Mouse (Mus musculus): ENCODE measurements around the gene 2010005H15Rik. TPM values are rescaled to one million over a fixed set of nuclear protein-coding genes. Genes with fewer than 3 reads are reported as not detected.

2010005H15Rik gene
- polyA plus RNA-seq, 1 experiment from 2014 or later = not detected

GRCm38 (mm10) chr16:36289140-36289539 is 67.9 kb downstream of the 2010005H15Rik start:
- Histone ChIP-seq H3K36me3 (ENCODE audit: control insufficient read depth, insufficient read depth, low read length) (no peaks in the 10 kb centered on the region), H3K27ac (ENCODE audit: low read depth, low read length) (no peak overlapping the region), H3K4me2 (ENCODE audit: low read depth, low read length) (no peak overlapping the region), H3K9ac (replicated peaks; ENCODE audit: low read depth, low read length) (no peak overlapping the region), H3K4me3 (ENCODE audit: low read depth, low read length) (no peak overlapping the region), H3K9me3 (ENCODE audit: control insufficient read depth, low read length) (no peaks in the 10 kb centered on the region), H3K4me1 (ENCODE audit: control insufficient read depth, insufficient read depth, low read length) (no peaks in the 10 kb centered on the region), H3K27me3 (ENCODE audit: control insufficient read depth, insufficient read depth, low read length) (no peaks in the 10 kb centered on the region)
- no peak for ATAC-seq (ENCODE audit: low read depth)
- 92% methylated on average over 4 of the region's 4 CpGs for WGBS

Other genes starting within 250 kb of the 2010005H15Rik start
- 89.3 and 101 TPM in 2 replicates for gene Kpna1, start 242.7 kb upstream of the 2010005H15Rik start, polyA plus RNA-seq (2014; fragmentation: Nextera tagmentation; extraction: Ambion mirVana)
- gene Wdr5b, start 180.3 kb upstream of the 2010005H15Rik start, polyA plus RNA-seq (2014; fragmentation: Nextera tagmentation; extraction: Ambion mirVana) = 15.1 and 15.6 TPM in 2 replicates
- gene Fam162a, start 149.9 kb upstream of the 2010005H15Rik start, polyA plus RNA-seq (2014; fragmentation: Nextera tagmentation; extraction: Ambion mirVana) = 125 and 139 TPM in 2 replicates
- gene Ccdc58, start 149.8 kb upstream of the 2010005H15Rik start, polyA plus RNA-seq (2014; fragmentation: Nextera tagmentation; extraction: Ambion mirVana) = 28.5 and 29.4 TPM in 2 replicates
- gene Csta1, start 90.2 kb upstream of the 2010005H15Rik start, polyA plus RNA-seq (2014; fragmentation: Nextera tagmentation; extraction: Ambion mirVana) = 0.19 TPM in 1 of 2 replicates, not detected in the other
- not detected in 2 replicates for gene Stfa2l1, start 64.7 kb upstream of the 2010005H15Rik start, polyA plus RNA-seq (2014; fragmentation: Nextera tagmentation; extraction: Ambion mirVana)
- gene Gm5483, start 37.3 kb upstream of the 2010005H15Rik start, polyA plus RNA-seq (2014; fragmentation: Nextera tagmentation; extraction: Ambion mirVana) = 1.8 TPM in 1 of 2 replicates, not detected in the other
- not detected in 2 replicates for gene Gm5416, start 11.1 kb upstream of the 2010005H15Rik start, polyA plus RNA-seq (2014; fragmentation: Nextera tagmentation; extraction: Ambion mirVana)
- gene Stfa1, start 55.5 kb downstream of the 2010005H15Rik start, polyA plus RNA-seq (2014; fragmentation: Nextera tagmentation; extraction: Ambion mirVana) = 0.46 and 1.7 TPM in 2 replicates
- gene BC117090, start 112.9 kb downstream of the 2010005H15Rik start, polyA plus RNA-seq (2014; fragmentation: Nextera tagmentation; extraction: Ambion mirVana) = not detected in 2 replicates
- gene BC100530, start 146.3 kb downstream of the 2010005H15Rik start, polyA plus RNA-seq (2014; fragmentation: Nextera tagmentation; extraction: Ambion mirVana) = 2.5 TPM in 1 of 2 replicates, not detected in the other
- not detected in 2 replicates for gene Stfa2, start 187.0 kb downstream of the 2010005H15Rik start, polyA plus RNA-seq (2014; fragmentation: Nextera tagmentation; extraction: Ambion mirVana)
- gene Stfa3, start 233.9 kb downstream of the 2010005H15Rik start, polyA plus RNA-seq (2014; fragmentation: Nextera tagmentation; extraction: Ambion mirVana) = 0.79 TPM in 1 of 2 replicates, not detected in the other